Mouse (Mus musculus): ENCODE results near the gene Macf1.
"Not testable (repeated sequence)": the region's sequence is repeated elsewhere in the genome, so short reads cannot be mapped to it uniquely, and the experiment has no call there.

GRCm38 (mm10) chr4:123331961-123332360 is 352.2 kb downstream of the Macf1 start:
- TF ChIP-seq CTCF (conservative IDR thresholded peaks at IDR 0.05; ENCODE audit: insufficient read depth, insufficient read length, low read depth, low read length); POLR2A (IDR thresholded peaks at IDR 0.05; ENCODE audit: low read depth, low read length): not testable (repeated sequence)
